Mouse (Mus musculus) erythroblast, embryonic 14.5 days (primary cell): ENCODE data around the gene Srsf3.

Experiments
- GATA1 ChIP-seq: IDR thresholded peaks from 2 replicates; pipeline ENCODE4 v1.6.1; 2012; ENCODE audit warnings: low read length, inconsistent platforms, mixed read lengths
- TAL1 ChIP-seq: IDR thresholded peaks from 3 replicates; pipeline ENCODE4 v1.6.1; 2012; ENCODE audit warnings: low read length, inconsistent platforms, mixed read lengths

GRCm38 (mm10) chr17:28988291-28988690 is 44.1 kb upstream of the Srsf3 start:
- TF ChIP-seq GATA1: no peak
- TF ChIP-seq TAL1: no peak
